Mouse (Mus musculus): ENCODE data around the gene Smad6.

DNA sequence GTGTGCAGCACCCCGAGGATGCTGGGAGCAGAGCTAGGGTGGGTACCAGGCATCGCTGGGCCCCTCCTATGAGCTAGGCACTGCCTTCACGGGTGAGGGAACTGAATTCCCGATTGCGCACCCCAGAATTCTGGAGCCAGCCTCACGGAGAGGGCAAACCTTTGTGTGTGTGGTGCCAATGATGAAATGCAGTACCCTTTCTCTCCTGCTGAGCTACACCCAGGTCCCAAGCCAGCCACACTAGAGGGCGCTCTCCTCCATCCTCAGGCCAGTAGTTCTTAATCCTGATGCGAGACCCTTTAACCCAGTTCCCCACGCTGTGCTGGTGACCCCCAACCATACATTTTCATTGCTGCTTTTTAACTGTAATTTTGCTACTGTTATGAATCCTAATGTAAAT lies 65.8 kb downstream of the Smad6 start:
- no peak for TF ChIP-seq POLR2A (IDR thresholded peaks at IDR 0.05; ENCODE audit: insufficient read depth, low read length)
- TF ChIP-seq CTCF (IDR thresholded peaks at IDR 0.05; ENCODE audit: low read depth, low read length), result peak; percentile 97
